Mouse (Mus musculus) kidney, adult 8-10 months (tissue): ENCODE measurements around the gene Kctd3.

ENCODE experiments used
- DNase-seq, 2 experiments: peaks; one replicate each; pipeline ENCODE4 v3.0.0; 2022

Kctd3 gene

GRCm38 (mm10) chr1:189007980-189008324, 311 bp upstream of the Kctd3 start:
- no peak for DNase-seq

GRCm38 (mm10) chr1:189006826-189007225, 815 bp downstream of the Kctd3 start:
- no peak for DNase-seq

DNA sequence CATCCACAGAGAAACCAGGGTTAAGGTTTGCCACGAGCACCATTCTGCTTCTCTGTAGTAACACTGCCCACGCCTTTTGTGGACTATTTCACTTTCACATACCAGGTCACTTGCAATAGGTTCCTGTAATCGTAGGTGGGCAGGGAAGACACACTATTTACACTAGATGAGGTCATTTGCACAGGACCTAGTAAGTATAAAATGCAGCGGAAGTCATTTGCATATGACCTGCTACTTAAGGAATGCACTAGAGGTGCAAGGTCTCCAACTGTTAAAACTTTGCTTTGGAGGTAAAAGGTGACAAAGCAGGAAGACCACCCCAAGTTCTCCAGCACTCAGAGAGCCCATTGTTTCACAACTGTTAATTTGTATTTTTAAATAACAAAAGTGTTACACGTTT, 1.4 kb downstream of the Kctd3 start:
- DNase-seq, result no peak

DNA sequence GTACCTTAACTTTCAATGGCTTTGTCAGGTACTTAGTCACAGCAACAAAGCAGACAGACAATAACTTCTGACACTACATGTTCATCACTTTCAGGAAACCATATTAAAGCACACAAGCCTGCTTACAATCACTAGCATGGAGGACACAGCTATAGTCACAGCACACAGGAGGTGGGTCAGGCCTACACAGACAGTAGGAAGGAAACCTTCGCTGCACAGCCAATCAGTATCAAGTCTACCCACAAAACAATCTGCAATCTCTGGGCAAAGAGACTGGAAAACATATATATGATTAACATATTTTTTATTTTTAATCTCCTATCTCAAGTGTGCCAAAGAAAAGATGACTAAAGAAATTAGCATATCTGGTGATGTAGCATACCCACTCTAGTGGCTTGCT, 2.9 kb downstream of the Kctd3 start:
- no peak for DNase-seq

GRCm38 (mm10) chr1:189001815-189002214, 5.8 kb downstream of the Kctd3 start:
- DNase-seq, result no peak

DNA sequence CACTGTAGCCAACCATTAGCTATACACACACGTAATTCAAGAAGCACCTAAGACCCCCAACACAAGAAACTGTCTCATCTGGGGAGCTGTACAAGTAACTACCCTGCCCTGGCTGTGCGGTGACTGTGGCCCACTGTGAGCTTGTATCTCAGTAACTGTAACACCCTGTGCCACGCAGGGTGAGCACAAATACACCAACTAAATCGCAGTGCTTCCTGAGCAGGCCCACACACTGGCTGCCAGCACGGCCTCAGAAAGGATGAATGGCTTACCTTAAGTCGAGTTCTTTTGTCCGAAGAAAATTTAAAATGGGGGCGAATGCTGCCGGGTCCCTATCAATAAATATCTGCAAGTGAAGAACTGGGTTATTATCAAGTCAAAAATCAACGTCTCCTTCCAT, 7.7 kb downstream of the Kctd3 start:
- no peak for DNase-seq

DNA sequence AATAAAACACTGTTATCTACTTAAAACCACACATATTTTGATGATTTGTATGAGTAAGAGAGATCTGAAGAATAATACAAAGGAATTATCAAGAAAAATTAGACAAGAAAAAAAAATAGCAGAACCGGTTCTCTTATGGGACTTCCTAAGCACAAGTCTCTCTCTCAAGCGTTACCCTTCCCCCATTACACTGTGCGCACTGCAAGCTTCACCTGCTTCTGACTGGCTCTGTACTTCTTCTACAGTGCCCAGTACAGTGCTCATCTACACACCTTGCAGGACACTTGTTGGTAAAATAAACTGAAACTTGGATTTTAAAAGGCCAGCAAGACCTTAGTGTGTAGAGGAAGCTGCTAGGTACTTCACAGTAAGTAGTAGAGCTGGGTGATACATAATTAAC, 9.7 kb downstream of the Kctd3 start:
- no peak for DNase-seq

- DNase-seq, result peak in 1 of 2 experiments; percentile 33
Observed at GRCm38 (mm10) chr1:188993218-188993617, 14.4 kb downstream of the Kctd3 start.

DNA sequence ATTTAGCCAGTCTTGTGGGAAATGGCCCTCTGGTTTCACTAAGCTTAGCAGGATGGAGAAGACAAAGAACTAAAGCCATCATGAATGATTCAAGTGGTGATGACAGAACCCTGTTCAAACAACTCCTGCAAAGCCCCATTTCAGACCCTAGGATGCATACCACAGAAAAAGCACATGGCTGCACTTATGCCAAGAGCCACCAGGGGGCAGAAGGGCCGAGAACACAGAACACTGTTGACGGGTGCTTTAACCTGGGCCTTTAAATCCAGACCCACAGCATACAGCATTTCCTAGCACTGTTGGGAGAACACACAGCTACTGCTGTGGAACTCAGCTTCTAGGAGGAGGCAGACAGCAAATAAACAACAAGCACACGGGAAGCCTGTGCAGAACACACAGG, 27.6 kb downstream of the Kctd3 start:
- peak; percentile 15 to 63 for DNase-seq

GRCm38 (mm10) chr1:188973926-188974325, 33.7 kb downstream of the Kctd3 start:
- no peak for DNase-seq

DNA sequence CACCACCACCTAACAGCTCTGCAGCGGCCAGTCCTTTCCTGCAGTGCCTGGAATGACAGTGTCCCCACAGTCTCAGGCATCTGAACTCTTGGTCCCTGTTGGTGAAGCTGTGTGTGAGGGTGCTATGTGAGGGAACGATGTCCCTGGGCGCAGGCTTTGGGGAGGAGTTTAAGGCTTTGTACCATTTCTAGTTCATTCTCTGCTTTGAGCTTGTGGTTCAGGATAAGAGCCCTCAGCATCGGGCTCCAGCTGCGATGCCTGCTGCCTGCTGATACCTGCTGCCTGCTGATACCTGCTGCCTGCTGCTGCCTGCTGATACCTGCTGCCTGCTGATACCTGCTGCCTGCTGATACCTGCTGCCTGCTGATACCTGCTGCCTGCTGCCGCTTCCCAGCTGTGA, 34.6 kb downstream of the Kctd3 start:
- no peak for DNase-seq

- DNase-seq, result no peak
Observed at GRCm38 (mm10) chr1:188952501-188952900, 55.1 kb downstream of the Kctd3 start.

DNA sequence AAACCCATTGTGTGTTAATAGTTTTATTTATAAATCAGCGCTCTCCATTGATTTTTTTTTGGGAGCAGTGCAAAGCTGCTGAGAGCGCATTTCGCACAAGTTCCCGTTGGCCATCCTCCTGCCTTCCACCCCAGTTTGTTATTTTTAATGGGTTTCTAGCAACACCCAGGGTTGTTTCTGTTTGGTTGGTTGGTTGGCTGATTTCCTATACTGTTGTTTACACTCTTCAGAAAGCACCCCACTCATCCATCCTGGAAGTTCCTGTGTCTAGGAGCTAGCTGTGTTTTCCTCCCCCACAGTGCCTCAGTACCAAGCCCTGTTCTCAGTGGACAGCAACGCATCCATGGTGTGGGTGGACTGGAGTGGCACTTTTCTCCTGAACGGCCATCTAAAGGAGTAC, 56.5 kb downstream of the Kctd3 start:
- DNase-seq, result no peak

GRCm38 (mm10) chr1:188948276-188948675, 59.4 kb downstream of the Kctd3 start:
- DNase-seq, result no peak

- peak in 1 of 2 experiments; percentile 18 for DNase-seq
Observed at GRCm38 (mm10) chr1:188947794-188948193, 59.8 kb downstream of the Kctd3 start.

DNA sequence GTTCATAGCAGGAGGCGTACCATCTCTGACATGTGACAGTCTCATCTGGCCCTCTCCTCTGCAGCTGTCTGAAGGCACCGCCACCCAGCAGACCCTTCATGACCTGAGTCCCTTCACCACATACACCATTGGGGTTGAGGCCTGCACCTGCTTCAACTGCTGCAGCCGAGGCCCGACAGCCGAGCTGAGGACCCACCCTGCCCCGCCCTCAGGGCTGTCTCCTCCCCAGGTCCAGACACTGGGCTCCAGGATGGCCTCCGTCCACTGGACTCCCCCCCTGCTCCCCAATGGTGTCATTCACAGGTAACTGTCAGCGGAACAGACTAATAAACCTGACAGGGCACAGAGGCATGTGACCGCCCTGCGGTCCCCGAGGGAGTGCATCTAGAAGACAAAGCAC, 60.8 kb downstream of the Kctd3 start:
- no peak for DNase-seq

DNA sequence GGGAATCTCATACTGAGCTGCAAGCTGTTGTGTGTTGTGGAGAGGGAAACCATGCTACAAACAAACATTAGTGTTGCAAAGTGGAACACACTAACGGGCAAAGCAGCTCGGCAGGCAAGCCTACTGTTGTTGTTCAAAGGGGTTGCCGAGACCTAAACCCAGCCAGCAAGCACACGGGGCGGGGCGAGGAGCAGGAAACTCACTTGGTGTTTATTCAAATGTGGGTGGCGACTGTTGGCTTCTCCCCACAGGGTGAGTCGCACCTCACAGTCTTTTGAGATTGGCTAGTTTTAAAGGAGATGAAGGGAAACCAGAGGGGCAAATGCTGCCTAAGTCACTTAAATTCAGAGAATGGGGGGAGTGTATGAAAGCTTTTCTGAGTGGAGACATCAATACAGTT, 62.3 kb downstream of the Kctd3 start:
- no peak for DNase-seq

- DNase-seq, result no peak
Observed at GRCm38 (mm10) chr1:188937246-188937780, 70.3 kb downstream of the Kctd3 start.
